Mouse (Mus musculus) Muller cell, postnatal 12 days (primary cell): ENCODE measurements at regions not wholly inside any gene's neighbourhood (a gene's known extent, or its start where the extent isn't known, plus 50 kb on each side); places are given as distances from the start of the nearest gene placed in this dataset.
A peak's percentile ranks its signal among the peaks of the same experiment; 100 is the strongest.

Experiments used
- DNase-seq: peaks from one replicate; pipeline ENCODE4 v3.0.0-alpha.2; 2015; ENCODE audit errors: inconsistent ontology term

GRCm38 (mm10) chr2:83224018-83224417 is 280.6 kb downstream of the Fsip2 start:
- DNase-seq: no peak

- DNase-seq: no peak
Measured at GRCm38 (mm10) chr2:83226198-83226597, 282.8 kb downstream of the Fsip2 start.

- DNase-seq: no peak
Measured at GRCm38 (mm10) chr2:83251173-83252101, 308.0 kb downstream of the Fsip2 start.

GRCm38 (mm10) chr2:83256811-83257321 is 313.4 kb downstream of the Fsip2 start:
- no peak for DNase-seq

- no peak for DNase-seq
Measured at GRCm38 (mm10) chr2:83258613-83259012, 315.2 kb downstream of the Fsip2 start.

GRCm38 (mm10) chr2:83303515-83303914 is 340.7 kb upstream of the Zc3h15 start:
- no peak for DNase-seq

GRCm38 (mm10) chr2:83332056-83332769 is 312.0 kb upstream of the Zc3h15 start:
- peak; percentile 38 for DNase-seq

- peak; percentile 32 for DNase-seq
Measured at GRCm38 (mm10) chr2:83332770-83333157, 311.5 kb upstream of the Zc3h15 start.

GRCm38 (mm10) chr2:83337364-83337763 is 306.9 kb upstream of the Zc3h15 start:
- peak; percentile 5 for DNase-seq

GRCm38 (mm10) chr2:83340168-83340567 is 304.1 kb upstream of the Zc3h15 start:
- no peak for DNase-seq
